Comparison of ENCODE assay signal across 10 mouse cellular contexts in genomic region chr8:70561357-70561756, GRCm38 (mm10). TPM values are rescaled to one million over a fixed set of nuclear protein-coding genes. Genes with fewer than 3 reads are reported as not detected.
DNase-seq lines count a peak whose midpoint lies in the region; ATAC-seq lines count a peak whose summit lies in the region.
"Had no signal": no experiment of that assay in that cellular context is flagged by ENCODE, and none has a peak within 500 bp of the region (broad histone marks: within the 10 kb centered on the region; RNA-seq: fewer than 3 reads in every experiment).

No protein-coding gene starts in this region.

- DNase-seq in embryonic facial prominence, embryonic 11.5 days (ENCODE audit: low spot score): no peak
- DNase-seq in embryonic facial prominence, embryonic 10.5 days (ENCODE audit: low spot score): no peak
- DNase-seq in kidney, postnatal 4 days: peak; percentile 28 to 44
- DNase-seq in kidney, adult 11 months: no peak
- DNase-seq in ovary, postnatal 14 days (ENCODE audit: low spot score): no peak
- DNase-seq in Muller cell, postnatal 12 days (ENCODE audit: inconsistent ontology term): no peak
- DNase-seq: cerebellum, postnatal 25 days had no signal

- no peaks in the 10 kb centered on the region for H3K4me1 ChIP-seq in embryonic facial prominence, embryonic 11.5 days (ENCODE audit: control insufficient read depth, insufficient read depth, low read length)
- H3K4me1 ChIP-seq in embryonic facial prominence, embryonic 10.5 days: peaks cover 24% of the 10 kb centered on the region
- peaks cover 68% of the 10 kb centered on the region for H3K4me1 ChIP-seq in brown adipose tissue, adult 24 weeks (ENCODE audit: control insufficient read depth, insufficient read depth, insufficient read length, low read length)
- H3K4me1 ChIP-seq in liver, embryonic 15.5 days (replicated peaks): peaks cover 97% of the 10 kb centered on the region

- 66% methylated on average over 4 of the region's 4 CpGs for WGBS in embryonic facial prominence, embryonic 11.5 days
- WGBS in embryonic facial prominence, embryonic 10.5 days: 76% methylated on average over 4 of the region's 4 CpGs
- 27% methylated on average over 4 of the region's 4 CpGs for WGBS in liver, embryonic 15.5 days (ENCODE audit: insufficient replicate concordance)

- no peaks in the 10 kb centered on the region for H3K27me3 ChIP-seq in embryonic facial prominence, embryonic 11.5 days (ENCODE audit: control insufficient read depth, insufficient read depth, low read length)
- H3K27me3 ChIP-seq in embryonic facial prominence, embryonic 10.5 days (replicated peaks; ENCODE audit: low read depth, poor library complexity, severe bottlenecking): no peaks in the 10 kb centered on the region
- no peaks in the 10 kb centered on the region for H3K27me3 ChIP-seq in liver, embryonic 15.5 days

- H3K36me3 ChIP-seq in embryonic facial prominence, embryonic 11.5 days (replicated peaks; ENCODE audit: control insufficient read depth, insufficient read depth, low read depth, low read length): no peaks in the 10 kb centered on the region
- H3K36me3 ChIP-seq in embryonic facial prominence, embryonic 10.5 days (replicated peaks): 0 out of 2 replicates have a peak, but pooled peaks cover 4% of the 10 kb centered on the region
- H3K36me3 ChIP-seq in liver, embryonic 15.5 days (replicated peaks): peaks cover 8% of the 10 kb centered on the region; the same call in 1 of the 2 replicates

- ATAC-seq in embryonic facial prominence, embryonic 11.5 days (replicated peaks; ENCODE audit: insufficient number of reproducible peaks, low FRiP score, low TSS enrichment, low read depth): no peak
- ATAC-seq in liver, embryonic 15.5 days (ENCODE audit: insufficient read depth): no peak

- no peak overlapping the region for H3K27ac ChIP-seq in embryonic facial prominence, embryonic 11.5 days (replicated peaks; ENCODE audit: low read depth, low read length)
- H3K27ac ChIP-seq in embryonic facial prominence, embryonic 10.5 days (replicated peaks): no peak overlapping the region
- H3K27ac ChIP-seq in brown adipose tissue, adult 24 weeks (replicated peaks; ENCODE audit: low read depth, low read length): 0 out of 2 replicates have a peak overlapping the region, but pooled peaks have one; percentile 28
- H3K27ac ChIP-seq in liver, embryonic 15.5 days (replicated peaks): peak overlapping the region; percentile 64
- H3K27ac ChIP-seq: midbrain, embryonic 10.5 days had no signal

- H3K9ac ChIP-seq in embryonic facial prominence, embryonic 11.5 days (replicated peaks; ENCODE audit: low read length): peak overlapping the region; percentile 22; the same call in 1 of the 2 replicates
- H3K9ac ChIP-seq in liver, embryonic 15.5 days: 0 out of 2 replicates have a peak overlapping the region, but pooled peaks have one; percentile 9

- no peaks in the 10 kb centered on the region for H3K9me3 ChIP-seq in embryonic facial prominence, embryonic 11.5 days (replicated peaks; ENCODE audit: control insufficient read depth, low read length)
- no peaks in the 10 kb centered on the region for H3K9me3 ChIP-seq in embryonic facial prominence, embryonic 10.5 days
- H3K9me3 ChIP-seq in liver, embryonic 15.5 days (replicated peaks): no peaks in the 10 kb centered on the region
- H3K9me3 ChIP-seq: midbrain, embryonic 10.5 days had no signal

- no peak overlapping the region for H3K4me2 ChIP-seq in embryonic facial prominence, embryonic 11.5 days (ENCODE audit: low read depth, low read length)
- no peak overlapping the region for H3K4me2 ChIP-seq in liver, embryonic 15.5 days

- no peak overlapping the region for H3K4me3 ChIP-seq in embryonic facial prominence, embryonic 11.5 days (ENCODE audit: low read depth, low read length)
- no peak overlapping the region for H3K4me3 ChIP-seq in embryonic facial prominence, embryonic 10.5 days
- H3K4me3 ChIP-seq in brown adipose tissue, adult 24 weeks (ENCODE audit: insufficient read depth, low read depth, low read length): no peak overlapping the region
- H3K4me3 ChIP-seq in liver, embryonic 15.5 days (replicated peaks): no peak overlapping the region
- H3K4me3 ChIP-seq: midbrain, embryonic 10.5 days had no signal

RNA-seq across cellular contexts. Expression of gene Ell, which starts 22.1 kb away (rescaled TPM):
- polyA plus RNA-seq in embryonic facial prominence, embryonic 11.5 days (2014; fragmentation: Nextera tagmentation; extraction: Ambion mirVana): 15.3 and 16.1 TPM in 2 replicates
- 20.8 and 21.1 TPM in 2 replicates for polyA plus RNA-seq in embryonic facial prominence, embryonic 10.5 days (2016; fragmentation: Nextera tagmentation; extraction: Ambion mirVana)
- polyA plus RNA-seq in brown adipose tissue, adult 24 weeks (2012; ENCODE audit: insufficient read depth, insufficient read length, missing spikeins): 7.3 and 9.1 TPM in 2 replicates
- polyA plus RNA-seq in liver, embryonic 15.5 days (2015; fragmentation: Nextera tagmentation; extraction: Ambion mirVana): 11.8 and 14.2 TPM in 2 replicates

RNA-seq across cellular contexts. Expression of gene Isyna1, which starts 32.8 kb away (rescaled TPM):
- 79.0 and 87.9 TPM in 2 replicates for polyA plus RNA-seq in embryonic facial prominence, embryonic 11.5 days (2014; fragmentation: Nextera tagmentation; extraction: Ambion mirVana)
- polyA plus RNA-seq in embryonic facial prominence, embryonic 10.5 days (2016; fragmentation: Nextera tagmentation; extraction: Ambion mirVana): 184 and 187 TPM in 2 replicates
- 7.7 and 17.4 TPM in 2 replicates for polyA plus RNA-seq in brown adipose tissue, adult 24 weeks (2012; ENCODE audit: insufficient read depth, insufficient read length, missing spikeins)
- 43.2 and 44.7 TPM in 2 replicates for polyA plus RNA-seq in liver, embryonic 15.5 days (2015; fragmentation: Nextera tagmentation; extraction: Ambion mirVana)

RNA-seq across cellular contexts. Expression of gene Kxd1, which starts 33.6 kb away (rescaled TPM):
- polyA plus RNA-seq in embryonic facial prominence, embryonic 11.5 days (2014; fragmentation: Nextera tagmentation; extraction: Ambion mirVana): 47.4 and 49.9 TPM in 2 replicates
- polyA plus RNA-seq in embryonic facial prominence, embryonic 10.5 days (2016; fragmentation: Nextera tagmentation; extraction: Ambion mirVana): 49.7 and 51.0 TPM in 2 replicates
- polyA plus RNA-seq in brown adipose tissue, adult 24 weeks (2012; ENCODE audit: insufficient read depth, insufficient read length, missing spikeins): 106 and 116 TPM in 2 replicates
- polyA plus RNA-seq in liver, embryonic 15.5 days (2015; fragmentation: Nextera tagmentation; extraction: Ambion mirVana): 28.9 and 30.2 TPM in 2 replicates

RNA-seq across cellular contexts. Expression of gene Fkbp8, which starts 33.8 kb away (rescaled TPM):
- polyA plus RNA-seq in embryonic facial prominence, embryonic 11.5 days (2014; fragmentation: Nextera tagmentation; extraction: Ambion mirVana): 175 and 196 TPM in 2 replicates
- 278 and 285 TPM in 2 replicates for polyA plus RNA-seq in embryonic facial prominence, embryonic 10.5 days (2016; fragmentation: Nextera tagmentation; extraction: Ambion mirVana)
- polyA plus RNA-seq in brown adipose tissue, adult 24 weeks (2012; ENCODE audit: insufficient read depth, insufficient read length, missing spikeins): 90.9 and 113 TPM in 2 replicates
- polyA plus RNA-seq in liver, embryonic 15.5 days (2015; fragmentation: Nextera tagmentation; extraction: Ambion mirVana): 163 and 186 TPM in 2 replicates

RNA-seq across cellular contexts. Expression of gene Ssbp4, which starts 47.3 kb away (rescaled TPM):
- 108 and 123 TPM in 2 replicates for polyA plus RNA-seq in embryonic facial prominence, embryonic 11.5 days (2014; fragmentation: Nextera tagmentation; extraction: Ambion mirVana)
- 105 and 109 TPM in 2 replicates for polyA plus RNA-seq in embryonic facial prominence, embryonic 10.5 days (2016; fragmentation: Nextera tagmentation; extraction: Ambion mirVana)
- polyA plus RNA-seq in brown adipose tissue, adult 24 weeks (2012; ENCODE audit: insufficient read depth, insufficient read length, missing spikeins): 29.6 and 45.0 TPM in 2 replicates
- 37.8 and 47.7 TPM in 2 replicates for polyA plus RNA-seq in liver, embryonic 15.5 days (2015; fragmentation: Nextera tagmentation; extraction: Ambion mirVana)

Comparison
In these comparisons a context has a peak if more than half of its experiments do, and no peak if none do; other contexts are left out.
1. DNase-seq: peak in kidney, postnatal 4 days (2 of 2); none in embryonic facial prominence, embryonic 11.5 days (single experiment), embryonic facial prominence, embryonic 10.5 days (single experiment), kidney, adult 11 months (single experiment), ovary, postnatal 14 days (single experiment) and Muller cell, postnatal 12 days (single experiment).
2. H3K27ac ChIP-seq: peak in brown adipose tissue, adult 24 weeks (single experiment) and liver, embryonic 15.5 days (single experiment); none in embryonic facial prominence, embryonic 11.5 days (single experiment) and embryonic facial prominence, embryonic 10.5 days (single experiment).